Mouse (Mus musculus) urinary bladder, adult 2 months (tissue): Measurements from ENCODE around the gene Slc26a6. TPM values are rescaled to one million over a fixed set of nuclear protein-coding genes. Genes with fewer than 3 reads are reported as not detected.

Experiments used
- DNase-seq: peaks from one replicate; pipeline ENCODE4 v3.0.0; 2022; ENCODE audit warnings: low spot score
- polyA plus RNA-seq: library from polyadenylated mRNA; depleted of rRNA; stranded (reverse); fragments of >200 nt; gene quantifications from 2 replicates; pipeline ENCODE4 v1.2.3, GENCODE M21; 2012

The Slc26a6 gene
- polyA plus RNA-seq, 1 experiment = 9.8 TPM

DNA sequence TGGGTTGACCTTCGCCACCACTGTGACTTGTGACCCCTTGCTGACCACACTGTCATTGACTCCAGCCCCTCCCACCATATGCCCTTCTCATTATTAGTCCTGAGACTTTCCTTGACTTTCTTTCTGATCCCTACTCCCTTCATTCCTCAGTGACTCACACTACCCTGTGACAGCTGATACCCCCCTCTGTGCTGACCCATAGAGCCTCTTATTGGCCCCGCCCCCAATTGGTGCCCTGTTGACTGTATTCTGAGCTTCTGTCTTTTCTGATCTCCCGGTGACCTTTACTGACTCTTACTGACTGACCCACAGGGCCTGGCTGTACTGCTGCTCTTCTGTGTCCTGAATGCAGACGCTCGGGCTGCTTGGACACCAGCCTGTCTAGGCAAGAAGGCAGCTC lies 7.7 kb upstream of the Slc26a6 start:
- DNase-seq = no peak

DNA sequence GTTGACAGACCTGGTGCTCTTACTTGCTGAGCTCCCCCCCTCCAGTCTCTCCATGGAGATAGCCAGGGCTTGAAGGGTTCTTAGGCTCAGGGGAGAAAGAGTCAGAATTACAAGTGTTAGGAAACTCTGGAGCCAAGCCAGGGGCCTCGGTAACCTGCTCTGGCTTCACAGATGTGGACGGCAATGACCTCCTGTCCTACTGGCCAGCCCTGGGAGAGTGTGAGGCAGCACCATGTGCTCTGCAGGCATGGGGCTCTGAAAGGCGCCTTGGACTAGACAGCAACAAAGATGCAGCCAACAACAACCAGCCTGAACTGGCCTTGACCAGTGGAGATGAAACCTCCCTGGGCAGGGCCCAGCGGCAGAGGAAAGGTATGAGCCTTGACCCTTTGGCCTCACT lies 5.7 kb upstream of the Slc26a6 start:
- DNase-seq = no peak

DNA sequence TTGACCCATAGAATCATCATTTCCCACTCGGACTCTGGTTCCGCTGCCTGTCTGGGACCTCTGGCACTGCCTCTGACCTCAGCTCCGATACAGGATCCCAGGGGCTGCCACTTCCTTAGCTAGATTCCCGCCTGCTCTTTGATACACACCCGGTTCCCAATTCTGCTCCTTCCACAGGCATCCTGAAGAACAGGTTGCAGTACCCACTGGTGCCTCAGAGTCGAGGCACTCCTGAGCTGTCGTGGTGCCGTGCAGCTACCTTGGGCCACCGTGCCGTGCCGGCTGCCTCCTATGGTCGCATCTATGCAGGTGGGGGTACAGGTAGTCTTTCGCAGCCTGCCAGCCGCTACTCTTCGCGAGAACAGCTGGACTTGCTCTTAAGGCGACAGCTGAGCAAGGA lies 4.7 kb upstream of the Slc26a6 start:
- no peak for DNase-seq

DNA sequence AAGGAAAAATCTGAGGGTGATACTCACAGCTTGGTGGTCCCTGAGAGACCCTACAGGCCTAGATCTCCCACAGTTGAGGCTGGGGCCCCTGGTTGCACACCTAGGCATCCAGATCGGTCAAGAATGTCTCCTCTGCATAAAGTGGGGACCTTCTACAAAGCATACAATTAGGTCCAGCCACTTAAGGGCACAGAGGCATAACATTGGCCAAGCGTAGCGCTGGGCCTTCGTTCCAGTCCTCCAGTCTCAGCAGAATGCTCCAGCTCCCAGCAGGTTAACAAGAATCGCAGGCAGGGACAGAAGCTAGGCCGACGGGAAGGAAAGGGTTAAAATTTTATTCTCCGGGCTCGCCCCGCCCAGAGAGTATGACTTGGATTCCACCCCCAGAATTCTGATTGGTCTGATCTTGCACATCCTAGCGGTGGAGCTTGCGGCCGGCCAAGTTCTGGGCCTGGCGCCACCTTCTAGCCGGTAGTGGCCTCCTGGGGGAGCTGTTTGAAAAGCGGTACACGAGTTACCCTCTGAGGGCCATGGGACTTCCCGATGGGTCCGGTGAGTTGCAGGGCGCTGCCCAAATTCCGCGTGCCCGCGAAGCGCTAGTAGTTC lies 655 bp downstream of the Slc26a6 start:
- peak; percentile 78 for DNase-seq

GRCm38 (mm10) chr9:108854241-108854696 lies 1.2 kb downstream of the Slc26a6 start:
- DNase-seq = peak; percentile 73

- DNase-seq = no peak
These were observed 2.3 kb downstream of the Slc26a6 start for GRCm38 (mm10) chr9:108855335-108855734.

DNA sequence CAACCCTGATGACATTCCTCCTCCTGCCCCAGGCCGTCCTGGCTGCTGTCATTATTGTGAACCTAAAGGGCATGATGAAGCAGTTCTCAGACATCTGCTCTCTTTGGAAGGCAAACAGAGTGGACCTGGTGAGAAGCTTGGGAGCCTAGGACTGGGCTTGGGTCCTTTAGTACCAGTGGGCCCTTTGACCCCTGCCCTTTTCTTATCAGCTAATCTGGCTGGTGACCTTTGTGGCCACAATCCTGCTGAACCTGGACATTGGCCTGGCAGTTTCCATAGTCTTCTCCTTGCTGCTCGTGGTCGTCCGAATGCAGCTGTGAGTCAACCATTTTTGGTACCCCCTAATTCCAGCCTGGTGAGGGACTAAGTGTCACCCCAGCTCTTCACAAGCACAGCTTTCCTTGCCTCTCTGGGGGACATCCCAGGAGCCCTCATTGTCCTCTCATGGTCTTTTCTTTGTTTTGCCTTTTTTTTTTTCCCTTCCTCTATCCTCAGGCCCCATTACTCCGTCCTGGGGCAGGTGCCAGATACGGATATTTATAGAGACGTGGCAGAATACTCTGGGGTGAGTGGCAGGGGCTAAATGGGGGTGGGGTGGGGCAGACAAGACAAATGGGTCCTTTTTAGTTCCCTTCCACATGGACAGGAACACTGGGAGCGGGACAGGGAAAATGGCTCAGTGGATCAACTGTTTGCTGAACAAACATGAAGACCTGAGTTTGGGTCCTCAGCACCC lies 5.9 kb downstream of the Slc26a6 start:
- DNase-seq = no peak

DNA sequence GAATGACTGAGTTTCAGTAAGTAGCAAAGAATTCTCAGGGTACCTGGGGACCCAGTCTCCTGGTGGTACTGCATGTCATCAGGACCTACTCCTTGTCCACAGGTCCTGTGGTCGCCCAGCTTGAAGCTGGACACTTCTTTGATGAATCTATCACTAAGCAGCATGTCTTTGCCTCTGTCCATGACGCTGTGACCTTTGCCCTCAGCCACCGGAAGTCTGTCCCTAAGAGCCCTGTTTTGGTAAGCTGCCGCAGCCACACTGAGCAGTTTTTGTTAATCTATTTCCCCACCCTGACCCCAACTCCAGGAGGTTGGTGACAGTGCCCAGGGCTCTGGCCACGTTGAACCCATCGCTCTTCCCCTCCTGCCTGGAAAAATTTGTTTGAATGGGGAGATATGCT lies 59.2 kb downstream of the Slc26a6 start:
- no peak for DNase-seq

GRCm38 (mm10) chr9:108913161-108913560 lies 60.1 kb downstream of the Slc26a6 start:
- no peak for DNase-seq

GRCm38 (mm10) chr9:108913621-108914020 lies 60.5 kb downstream of the Slc26a6 start:
- no peak for DNase-seq

DNA sequence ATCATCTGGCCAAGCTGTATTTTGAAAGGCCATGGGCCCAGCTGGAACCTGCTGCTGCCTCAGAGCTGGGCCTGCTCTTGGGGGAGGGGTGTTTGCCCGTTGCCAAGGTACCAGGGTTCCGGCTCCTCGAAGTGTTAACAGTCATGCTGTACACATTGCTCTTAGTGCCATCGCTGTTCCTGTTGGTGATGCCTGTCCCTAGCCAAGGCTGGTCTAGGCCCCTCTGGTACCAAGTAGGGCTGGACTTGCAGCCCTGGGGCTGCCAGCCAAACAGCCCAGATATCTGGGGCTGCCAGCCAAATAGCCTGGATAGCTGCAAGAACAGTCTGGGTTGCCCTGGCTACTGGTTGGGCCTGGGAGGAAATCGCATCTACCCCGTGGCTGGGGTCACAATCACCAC lies 61.4 kb downstream of the Slc26a6 start, which contains the start of gene Tmem89:
Gene Tmem89 (plus strand): TSS at position 129 of the 400 bp plus-strand sequence.
- no peak for DNase-seq

DNA sequence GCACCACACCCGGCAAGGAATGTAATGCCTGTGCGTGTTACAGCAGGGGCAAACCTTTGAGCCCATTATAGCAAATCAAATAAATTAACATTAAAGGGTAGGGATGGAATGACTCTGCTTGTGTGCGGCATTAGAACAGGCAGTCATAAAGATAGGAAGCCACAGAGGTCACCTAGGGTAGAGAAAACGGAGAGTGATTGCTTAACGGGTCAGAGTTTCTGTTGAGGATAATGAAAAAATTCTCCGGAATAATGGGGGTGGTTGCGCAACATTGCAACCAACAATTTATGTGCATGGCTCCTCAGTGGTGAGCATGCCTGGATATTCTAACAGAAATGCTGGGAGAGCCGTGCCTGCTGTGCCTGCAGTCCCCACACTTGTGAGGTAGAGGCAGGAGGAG lies 72.8 kb downstream of the Slc26a6 start:
- no peak for DNase-seq

DNA sequence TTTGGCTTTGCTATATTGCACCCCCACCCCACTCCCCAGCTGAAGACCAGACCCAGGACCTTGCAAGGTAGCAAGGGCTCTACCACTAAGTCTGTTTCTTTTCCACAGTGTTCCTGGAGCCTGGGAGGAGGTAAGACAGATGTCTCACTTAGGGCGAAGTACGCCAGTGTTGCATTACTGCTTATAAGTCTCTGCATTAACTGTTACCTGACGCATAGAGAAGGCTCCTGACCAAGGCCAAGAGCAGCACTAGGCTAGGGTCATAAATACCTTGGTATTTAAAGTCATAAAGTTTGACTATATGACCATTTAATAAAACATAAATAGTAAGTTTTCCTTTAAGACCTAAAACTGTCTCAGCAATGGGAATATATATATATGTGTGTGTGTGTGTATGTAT lies 75.3 kb downstream of the Slc26a6 start:
- no peak for DNase-seq

GRCm38 (mm10) chr9:108935991-108936390 lies 82.9 kb downstream of the Slc26a6 start:
- no peak for DNase-seq

DNA sequence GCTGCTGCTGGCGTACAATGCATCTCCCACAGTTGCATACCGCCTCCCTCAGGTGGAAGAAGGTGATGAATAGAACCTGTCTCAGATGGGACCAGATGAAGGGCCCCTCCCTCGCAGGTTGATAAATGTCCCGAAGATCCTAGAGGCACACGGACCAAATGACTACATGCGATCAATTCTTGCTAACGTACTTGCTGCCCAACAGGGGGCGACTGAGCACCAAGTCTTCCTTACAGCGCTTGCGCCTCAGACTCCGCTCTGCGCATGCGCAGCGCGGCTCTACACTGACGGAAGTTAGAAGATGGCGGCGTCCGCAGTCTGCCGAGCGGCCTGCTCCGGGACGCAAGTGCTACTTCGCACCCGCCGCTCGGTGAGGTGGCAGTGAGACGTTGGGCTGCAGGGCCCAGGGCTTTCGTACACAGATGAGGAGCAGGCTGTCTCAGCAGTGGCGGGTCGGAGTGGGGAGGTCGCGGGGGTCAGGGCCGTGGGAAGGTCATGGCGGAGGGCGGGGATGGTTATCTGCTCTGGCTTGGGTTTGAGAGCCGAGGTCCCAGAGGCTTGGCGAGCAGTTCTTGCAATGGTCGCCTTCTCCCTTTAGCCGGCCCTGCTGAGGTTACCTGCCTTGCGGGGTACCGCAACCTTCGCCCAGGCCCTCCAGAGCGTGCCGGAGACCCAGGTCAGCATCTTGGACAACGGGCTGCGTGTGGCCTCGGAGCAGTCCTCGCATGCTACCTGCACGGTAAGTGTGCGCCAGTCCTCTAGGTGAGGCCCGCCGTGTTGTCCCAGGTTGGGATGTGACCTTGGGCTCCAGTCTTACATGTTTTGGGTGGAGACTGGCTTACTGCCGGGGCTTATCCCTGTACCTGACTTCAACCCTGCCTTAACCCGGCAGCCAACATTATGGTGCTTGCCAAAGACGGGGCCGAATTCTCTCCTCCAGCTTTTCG lies 83.6 kb downstream of the Slc26a6 start, which contains the start of gene Uqcrc1:
Gene Uqcrc1 (plus strand): TSS at position 216 of the 947 bp plus-strand sequence.
- DNase-seq = peak; percentile 85

DNA sequence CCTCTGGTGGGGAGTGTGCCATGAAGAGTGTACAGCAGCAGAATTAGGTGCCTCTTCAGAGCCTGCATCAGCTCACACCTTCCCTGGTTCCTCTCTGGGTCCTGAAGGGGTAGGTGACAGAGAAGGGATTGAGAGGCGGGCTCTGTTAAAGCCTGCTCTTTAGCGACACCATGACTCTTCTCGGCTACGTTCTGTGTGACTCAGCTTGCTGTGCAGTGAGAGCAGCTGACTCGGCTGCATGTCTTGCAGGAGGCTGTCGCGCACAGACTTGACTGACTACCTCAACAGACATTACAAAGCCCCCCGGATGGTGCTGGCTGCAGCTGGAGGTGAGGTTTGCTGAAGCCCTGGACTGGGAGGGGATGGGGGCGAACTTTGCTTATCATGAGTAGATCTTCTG lies 92.0 kb downstream of the Slc26a6 start:
- DNase-seq = no peak

GRCm38 (mm10) chr9:108945608-108946007 lies 92.5 kb downstream of the Slc26a6 start:
- no peak for DNase-seq

DNA sequence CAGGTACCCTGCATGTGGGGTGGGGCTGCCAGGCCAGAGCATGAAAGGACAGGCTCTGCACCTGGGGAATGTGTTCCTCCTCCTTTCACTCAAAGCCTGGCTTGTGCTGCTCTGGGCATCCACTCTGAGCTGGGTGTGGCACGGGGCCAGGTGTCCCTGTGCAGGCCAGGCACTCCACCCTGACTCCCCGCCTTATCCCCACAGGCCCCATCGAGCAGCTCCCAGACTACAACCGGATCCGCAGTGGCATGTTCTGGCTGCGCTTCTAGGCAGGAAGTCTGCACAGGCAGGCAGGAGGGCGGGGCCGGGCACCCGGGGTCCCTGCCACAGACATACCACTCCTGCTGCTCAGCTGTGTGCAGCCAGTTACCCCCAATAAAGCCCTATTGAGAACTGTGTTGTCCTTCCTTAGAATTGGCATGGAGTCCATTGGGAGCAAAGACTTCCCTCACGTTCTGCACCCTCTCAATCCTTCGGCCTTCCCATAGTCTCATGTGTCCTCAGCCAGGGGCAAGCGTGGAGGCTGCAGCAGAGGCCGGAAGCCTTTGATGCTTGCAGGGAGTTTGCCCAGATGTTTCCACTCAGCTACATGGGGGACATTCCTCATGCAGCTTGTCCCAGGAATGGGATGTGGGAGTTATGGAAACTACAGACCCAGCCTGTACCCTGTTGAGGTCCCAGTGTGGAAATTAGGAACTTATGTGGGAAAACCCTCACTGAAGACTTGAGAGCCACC lies 96.3 kb downstream of the Slc26a6 start:
- no peak for DNase-seq

GRCm38 (mm10) chr9:108949967-108950728 lies 97.1 kb downstream of the Slc26a6 start:
- no peak for DNase-seq

- no peak for DNase-seq
These were observed 100.1 kb downstream of the Slc26a6 start, which contains the start of gene Col7a1 for GRCm38 (mm10) chr9:108953081-108953636. Col7a1 (plus strand) TSS chr9:108953586.
